Mouse (Mus musculus) kidney, postnatal 14 days (tissue): ENCODE measurements around the gene 1700020L24Rik.

ENCODE experiments used
- DNase-seq: peaks from one replicate; pipeline ENCODE4 v3.0.0; 2022; ENCODE audit warnings: mixed read lengths

1700020L24Rik gene

DNA sequence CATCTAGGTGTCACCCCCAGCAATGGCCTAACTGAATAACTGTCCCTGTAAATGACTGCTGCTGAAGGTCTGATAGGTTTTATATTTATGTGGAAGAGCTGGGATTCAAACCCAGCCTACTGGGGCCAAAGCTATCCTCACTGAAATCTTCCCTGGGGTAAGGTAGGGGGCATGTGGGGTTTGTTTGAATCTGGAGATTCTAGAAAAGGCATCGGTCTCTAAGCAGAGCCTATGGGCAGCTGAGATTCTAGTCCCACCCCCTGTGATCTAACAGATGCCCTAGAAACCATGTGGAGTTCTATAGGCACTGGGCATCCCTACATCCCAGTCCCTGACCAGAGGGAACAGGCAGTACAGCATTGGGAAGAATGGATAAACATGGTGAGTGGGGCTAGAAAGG is at the start of gene 1700020L24Rik:
TSS of gene 1700020L24Rik (plus strand) at position 301 of the 400 bp plus-strand sequence.
- no peak for DNase-seq

DNA sequence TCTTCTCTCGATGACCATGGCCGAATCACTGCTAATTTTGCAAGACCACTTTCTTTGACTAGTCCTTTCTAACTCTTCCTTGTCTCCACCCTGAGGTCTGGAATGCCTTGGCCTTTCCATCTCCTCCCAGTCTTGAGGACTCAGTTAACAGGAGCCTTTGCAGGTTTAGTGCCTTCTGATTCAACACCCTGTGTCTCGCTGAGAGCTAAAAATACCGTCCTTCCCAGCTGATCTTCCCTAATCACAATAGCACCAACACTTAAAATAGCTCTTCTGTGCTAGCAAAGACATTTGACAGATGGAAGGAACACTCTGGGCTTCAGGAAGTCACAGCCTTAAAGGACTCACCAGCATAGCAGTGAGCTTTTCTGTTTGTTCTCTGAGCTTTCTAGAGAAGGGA is 44.4 kb upstream of the 1700020L24Rik start:
- DNase-seq, result no peak

DNA sequence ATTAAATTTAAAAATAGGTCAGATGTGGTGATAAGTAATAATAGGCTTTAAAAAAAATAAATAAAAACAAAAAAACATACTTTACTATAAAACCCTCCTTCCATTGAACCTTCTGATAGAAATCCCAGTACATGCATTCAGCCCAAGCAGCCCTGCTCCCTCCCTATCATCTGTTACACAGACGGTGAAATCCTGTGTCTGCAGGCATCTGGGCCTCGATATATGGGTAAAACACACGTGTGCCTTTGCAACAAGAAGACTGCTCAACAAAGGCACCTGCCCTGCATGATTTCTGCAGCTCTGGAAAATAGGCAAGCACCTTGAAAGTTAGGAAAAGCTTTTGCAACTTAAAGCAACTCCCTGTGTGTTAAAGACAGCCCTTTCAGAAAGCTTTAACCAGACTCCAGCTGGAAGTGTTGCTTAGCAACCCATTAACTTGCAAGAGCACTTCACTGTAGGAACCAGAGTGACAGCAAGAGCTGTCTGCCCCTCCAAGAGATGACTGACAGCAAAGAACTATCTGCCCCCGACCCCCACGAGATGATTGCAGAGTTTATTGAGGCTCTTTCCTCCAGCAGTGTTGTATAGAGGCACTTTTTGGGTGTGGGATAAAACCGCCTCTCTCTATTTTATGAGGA is 42.6 kb upstream of the 1700020L24Rik start:
- DNase-seq, result no peak

DNA sequence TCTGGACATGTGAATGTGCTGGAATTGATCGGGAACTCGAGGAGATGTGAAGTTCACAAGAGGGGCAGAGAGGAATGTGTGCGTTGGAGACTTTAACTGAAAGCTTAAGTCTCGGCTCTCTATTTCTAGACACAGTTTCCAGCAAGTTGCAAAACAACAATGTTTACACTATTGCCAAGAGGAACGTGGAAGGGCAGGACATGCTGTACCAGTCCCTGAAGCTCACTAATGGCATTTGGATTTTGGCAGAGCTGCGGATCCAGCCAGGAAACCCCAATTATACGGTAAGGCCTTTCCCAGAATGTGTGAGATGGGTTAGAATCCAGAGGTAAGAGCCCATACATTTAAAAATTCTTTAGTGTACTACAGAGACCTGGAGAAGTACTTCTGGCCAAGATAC is 39.9 kb upstream of the 1700020L24Rik start:
- DNase-seq, result no peak

DNA sequence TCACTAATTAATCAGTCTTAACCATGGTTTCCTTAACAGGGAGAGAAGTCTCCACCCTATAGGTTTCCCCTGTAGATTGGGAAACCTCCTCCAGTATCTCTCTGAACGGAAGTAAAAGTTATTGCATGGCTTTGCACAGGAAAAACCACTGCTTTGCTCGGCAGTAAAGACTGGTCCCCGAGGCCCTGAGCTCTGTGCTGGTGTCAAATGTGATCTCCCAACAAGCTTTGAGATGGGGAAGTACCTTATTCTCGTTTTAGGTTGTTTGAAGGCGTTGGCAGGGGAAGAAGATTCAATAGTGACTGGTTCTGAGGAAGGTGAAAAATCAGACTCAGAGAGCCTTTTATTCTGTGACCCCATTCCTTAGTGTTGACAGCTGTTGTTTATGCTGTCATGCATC is 38.8 kb upstream of the 1700020L24Rik start:
- DNase-seq, result no peak

DNA sequence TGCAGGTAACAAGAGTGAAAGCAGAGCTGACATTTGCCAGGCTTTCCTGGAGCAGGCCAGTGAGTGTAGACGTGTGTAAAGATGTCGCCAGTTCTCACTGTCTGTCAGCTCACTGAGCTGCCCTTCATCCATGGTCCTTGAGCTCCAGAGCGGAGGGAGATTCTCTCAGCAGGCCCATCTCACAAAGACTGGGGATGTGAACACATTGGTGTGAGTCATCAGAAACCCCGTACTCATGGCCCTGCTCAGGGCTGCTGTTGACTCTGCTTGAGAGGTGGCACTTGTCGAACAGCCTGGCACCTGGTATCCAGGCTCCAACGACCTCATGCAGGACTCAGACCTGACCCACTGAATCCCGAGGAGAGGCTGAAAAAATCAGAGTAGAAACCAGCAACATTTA is 33.7 kb upstream of the 1700020L24Rik start:
- no peak for DNase-seq

DNA sequence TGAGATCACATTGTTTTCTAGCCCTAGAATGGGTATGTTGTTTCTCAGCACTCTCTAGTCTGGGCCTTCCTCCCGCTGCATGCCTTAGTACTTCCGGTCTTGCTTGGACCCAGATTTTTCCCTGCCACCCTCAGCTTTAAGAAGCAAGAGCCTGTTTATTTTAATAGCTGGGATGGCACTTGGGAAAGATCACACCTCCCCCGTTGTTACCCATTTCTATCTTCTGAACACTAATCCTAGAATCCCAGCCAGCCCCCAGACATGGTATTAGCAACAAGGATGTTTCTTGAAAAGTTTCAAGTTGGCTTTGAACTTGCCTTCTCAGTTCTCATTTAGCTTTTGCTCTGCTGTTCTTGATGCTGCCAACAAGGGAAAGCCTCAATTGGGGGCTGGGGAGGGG is 31.1 kb upstream of the 1700020L24Rik start:
- DNase-seq, result no peak

DNA sequence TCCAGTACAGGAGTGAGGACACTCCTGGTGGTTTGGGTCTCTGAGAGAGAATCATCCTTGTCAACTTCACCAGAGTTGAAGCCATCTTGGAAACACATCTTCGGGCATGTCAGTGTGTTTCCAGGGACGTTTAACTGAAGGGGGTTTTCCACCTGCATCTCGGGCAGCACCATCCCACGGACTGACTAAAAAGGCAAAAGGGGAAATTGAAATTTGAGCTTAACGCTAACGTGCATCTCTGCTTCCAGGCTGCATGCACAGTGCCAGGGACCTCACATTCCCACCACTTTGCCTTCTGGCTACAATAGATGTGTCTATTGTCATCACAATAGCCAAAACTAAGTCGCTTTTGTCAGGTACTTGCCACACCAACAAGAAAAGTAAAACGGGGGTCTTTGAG is 29.2 kb upstream of the 1700020L24Rik start:
- DNase-seq, result no peak

DNA sequence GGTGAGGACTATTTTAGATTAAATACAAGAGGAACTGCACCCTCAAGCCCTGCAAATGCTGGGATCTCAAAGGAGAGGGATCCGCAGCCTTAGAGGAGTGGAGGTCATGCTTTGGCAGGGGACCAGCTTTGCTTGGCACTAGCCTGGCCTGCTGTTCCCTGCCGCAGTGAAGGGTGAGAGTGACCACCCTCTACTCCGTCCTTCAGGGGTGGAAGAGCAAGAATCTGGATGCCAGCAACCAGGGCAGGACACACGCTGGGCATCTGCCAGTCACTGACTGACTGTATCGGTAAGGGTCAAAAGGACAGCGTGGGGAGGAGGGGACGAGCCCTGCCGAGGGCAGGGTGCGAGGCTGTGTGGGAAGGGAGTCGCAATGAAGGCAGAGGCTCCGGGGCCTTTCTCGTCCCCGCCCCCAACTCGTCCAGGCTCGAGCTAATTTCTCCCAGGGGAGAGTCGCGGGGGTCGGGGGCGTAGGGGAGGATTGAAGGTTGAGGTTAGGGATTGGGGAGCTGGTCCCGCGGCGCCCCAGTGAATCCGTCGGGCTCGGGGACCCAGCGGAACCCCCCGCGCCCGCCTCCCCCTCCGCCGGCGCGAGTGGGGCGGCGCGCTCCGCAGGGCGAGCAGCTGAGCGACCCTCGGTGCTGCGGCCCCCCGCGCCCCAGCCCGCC is 28.3 kb upstream of the 1700020L24Rik start, which contains the start of gene Rasl10b:
TSS of gene Rasl10b (plus strand) at position 51 of the 668 bp plus-strand sequence.
- DNase-seq, result peak; percentile 50

DNA sequence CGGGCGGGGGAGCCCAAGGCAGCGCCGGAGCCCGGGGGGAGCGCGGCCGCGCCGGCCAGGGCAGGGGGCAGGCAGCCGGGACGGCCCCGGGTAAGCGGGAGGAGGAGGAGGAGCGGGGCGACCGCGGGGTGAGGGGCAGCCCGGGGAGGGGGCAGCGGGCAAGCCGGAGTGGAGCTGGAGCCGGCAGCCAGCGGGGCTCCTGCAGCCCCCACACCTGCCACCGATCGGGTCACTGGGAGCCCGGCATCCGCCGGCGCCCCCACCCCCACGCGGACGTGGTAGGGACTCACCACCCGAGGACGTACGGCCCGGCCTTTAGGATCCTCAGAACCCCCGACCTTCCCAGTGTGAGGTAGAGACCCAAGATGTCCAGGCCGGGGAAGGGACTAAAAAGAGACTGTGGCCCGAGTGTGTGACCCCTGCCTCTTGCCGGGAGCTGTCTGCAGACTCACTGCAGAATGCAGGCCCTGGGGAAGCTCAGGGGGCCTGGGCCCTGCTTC is 27.6 kb upstream of the 1700020L24Rik start:
- DNase-seq, result peak; percentile 5

DNA sequence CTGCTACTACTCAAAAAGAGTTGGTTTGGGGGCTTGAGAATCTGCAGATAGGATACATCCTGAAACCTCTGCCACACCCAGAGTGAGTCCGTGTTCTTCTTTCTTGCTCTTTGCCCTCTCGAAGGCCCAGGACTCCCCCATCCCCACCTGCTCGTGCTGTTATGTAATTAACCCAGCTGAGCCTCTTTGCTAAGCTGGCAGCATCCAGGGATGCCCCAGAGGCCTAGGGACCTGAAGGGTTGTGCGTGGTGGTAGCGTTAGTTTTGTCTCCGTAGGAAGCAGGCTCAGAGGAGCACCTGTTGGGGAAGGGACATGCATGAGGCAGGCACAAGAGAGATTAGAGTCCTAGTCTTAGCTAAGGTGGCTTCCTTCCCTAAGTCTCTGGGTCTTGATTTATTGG is 27.0 kb upstream of the 1700020L24Rik start:
- DNase-seq, result no peak

DNA sequence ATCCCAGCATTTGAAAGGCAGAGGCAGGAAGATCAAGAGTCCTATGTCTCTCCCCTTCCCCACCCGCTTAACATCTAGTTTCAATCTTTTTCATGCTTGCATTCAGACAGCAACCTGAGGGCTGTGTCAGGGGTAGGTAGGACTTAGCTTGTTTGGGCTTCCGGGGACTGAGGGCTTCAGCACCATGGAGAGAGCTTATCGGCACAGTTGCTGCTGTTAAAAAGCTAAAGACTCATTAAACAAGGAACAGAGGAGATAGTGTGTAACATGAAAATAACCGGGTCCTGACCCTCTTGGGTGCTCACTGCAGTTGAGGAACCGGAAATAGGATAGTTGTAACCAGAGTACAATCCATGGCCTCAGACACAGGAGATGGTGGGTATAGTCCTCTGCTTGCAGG is 20.4 kb upstream of the 1700020L24Rik start:
- peak; percentile 77 for DNase-seq

DNA sequence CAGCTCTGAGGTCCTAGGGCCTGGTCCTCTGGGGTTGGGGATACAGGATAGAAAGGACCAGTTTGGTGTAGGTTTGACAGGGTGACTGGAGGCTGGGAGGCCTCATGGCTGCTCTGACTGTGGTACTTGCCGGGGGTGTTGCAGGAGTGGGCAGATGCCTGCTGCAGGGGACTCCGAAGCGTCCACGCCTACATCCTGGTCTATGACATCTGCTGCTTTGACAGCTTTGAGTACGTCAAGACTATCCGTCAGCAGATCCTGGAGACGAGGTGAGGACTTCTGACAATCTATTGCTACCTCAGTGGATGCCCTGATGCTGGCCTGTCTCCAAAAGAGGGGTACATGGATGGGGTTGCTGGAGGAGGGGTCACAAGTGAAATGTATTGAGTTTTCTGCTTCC is 19.8 kb upstream of the 1700020L24Rik start:
- no peak for DNase-seq

DNA sequence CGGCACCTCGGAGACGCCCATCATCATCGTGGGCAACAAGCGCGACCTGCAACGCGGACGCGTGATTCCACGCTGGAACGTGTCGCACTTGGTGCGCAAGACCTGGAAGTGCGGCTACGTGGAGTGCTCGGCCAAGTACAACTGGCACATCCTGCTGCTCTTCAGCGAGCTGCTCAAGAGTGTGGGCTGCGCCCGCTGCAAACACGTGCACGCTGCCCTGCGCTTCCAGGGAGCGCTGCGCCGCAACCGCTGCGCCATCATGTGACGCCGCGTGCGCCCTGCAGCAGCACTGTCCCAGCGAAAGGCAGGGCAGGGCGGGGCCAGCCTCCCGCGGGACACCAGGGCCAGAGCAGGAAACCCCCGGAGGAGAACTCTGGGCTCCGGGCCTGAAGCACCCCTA is 18.9 kb upstream of the 1700020L24Rik start:
- no peak for DNase-seq

DNA sequence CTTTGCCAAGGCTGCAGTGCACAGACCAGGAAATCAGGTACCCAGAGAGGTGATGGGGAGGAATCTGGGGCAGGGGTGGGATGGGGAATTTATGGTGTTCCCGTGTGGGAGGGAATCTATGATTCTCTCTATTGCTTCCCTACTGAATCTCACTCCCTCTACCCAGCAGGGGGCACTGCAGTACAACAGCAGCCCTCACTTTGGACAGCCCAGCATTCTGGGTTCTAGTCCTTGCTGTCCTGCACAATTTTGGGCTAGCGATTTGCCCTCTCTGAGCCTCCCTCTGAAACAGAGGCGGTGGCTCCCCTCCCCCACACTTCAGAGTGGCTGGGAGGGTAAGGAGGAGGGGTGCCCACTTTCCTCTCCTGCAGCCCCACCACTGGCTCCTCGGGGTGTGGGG is 17.1 kb upstream of the 1700020L24Rik start:
- DNase-seq, result no peak

DNA sequence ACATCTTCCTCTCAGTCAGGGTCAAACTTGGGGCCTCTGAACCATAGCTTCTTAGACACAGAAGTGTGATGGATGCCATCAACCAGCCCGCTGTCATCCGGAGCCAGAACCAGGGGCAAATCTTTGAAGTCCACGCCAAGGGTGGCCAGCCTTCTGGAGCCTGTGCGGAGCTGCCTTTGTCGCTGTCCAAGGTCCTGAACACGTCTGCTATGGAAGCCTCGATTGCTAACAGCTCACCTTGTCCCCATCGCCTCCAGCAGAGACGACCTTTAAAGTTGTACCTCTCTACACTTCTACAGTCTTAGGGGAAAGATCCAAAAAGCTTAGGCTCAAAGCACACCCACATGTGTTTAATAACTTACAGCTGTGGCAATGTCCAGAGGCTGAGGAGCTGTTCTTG is 16.2 kb upstream of the 1700020L24Rik start:
- peak; percentile 80 for DNase-seq

DNA sequence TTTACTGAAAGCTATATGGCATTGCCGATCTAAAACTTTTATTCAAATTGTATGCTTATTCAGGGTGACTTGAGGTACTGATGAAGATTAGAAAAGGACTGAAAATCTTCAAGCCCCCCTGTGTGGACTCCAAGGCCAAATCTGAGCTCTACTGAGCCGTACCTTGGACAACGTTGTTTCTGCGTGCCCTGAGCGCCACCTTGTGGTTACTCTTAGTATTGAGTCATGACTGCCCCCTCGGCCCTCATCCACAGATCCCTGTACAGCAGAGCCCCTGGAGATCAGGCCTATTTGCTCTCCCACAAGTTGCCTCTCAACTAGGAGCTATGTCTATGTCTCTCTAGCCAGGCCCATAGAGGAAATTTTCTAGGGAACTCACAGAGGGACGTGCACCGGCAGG is 12.8 kb upstream of the 1700020L24Rik start:
- peak; percentile 79 for DNase-seq

DNA sequence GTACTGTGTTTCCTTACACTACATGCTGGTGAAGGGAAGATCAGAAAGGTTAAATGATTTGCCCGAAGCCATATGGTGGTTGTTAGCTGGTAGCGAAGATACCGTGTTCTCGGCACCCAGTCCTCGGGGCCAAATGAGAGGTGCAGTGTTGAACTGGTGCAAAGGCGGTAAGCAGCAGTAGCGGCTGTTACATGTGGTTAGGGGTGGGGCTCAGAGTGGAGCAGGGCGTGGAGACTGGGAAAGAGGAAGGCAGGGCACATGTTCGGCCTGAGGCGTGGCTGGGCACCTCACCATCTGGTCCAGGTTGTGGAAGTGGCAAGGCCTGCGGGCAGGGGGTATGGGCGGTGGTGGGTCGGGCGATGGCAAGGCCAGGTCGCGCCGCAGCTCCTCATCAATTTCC is 10.5 kb upstream of the 1700020L24Rik start:
- no peak for DNase-seq

DNA sequence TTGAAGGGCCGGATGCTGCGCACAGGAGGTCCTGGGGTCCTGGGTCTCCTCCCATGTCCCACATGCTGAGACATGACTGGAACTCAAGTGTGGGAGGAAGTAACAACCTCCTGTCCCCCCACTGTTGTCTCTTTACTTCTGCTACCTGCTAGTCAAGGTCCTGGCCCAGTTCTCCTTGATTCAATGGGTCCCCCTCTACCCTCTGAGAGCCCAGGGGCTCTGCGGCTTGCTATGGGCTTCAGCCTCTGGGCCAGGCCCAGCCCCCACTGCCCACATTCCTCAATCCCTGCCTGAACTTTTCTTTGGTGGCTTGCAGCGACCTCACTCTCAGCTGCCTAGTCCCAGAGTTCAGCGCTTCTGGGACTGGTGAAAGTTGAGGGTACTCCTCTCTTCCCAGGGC is 8.1 kb upstream of the 1700020L24Rik start, which contains the start of gene Gas2l2:
TSS of gene Gas2l2 (minus strand) at position 101 of the 400 bp plus-strand sequence.
- no peak for DNase-seq

DNA sequence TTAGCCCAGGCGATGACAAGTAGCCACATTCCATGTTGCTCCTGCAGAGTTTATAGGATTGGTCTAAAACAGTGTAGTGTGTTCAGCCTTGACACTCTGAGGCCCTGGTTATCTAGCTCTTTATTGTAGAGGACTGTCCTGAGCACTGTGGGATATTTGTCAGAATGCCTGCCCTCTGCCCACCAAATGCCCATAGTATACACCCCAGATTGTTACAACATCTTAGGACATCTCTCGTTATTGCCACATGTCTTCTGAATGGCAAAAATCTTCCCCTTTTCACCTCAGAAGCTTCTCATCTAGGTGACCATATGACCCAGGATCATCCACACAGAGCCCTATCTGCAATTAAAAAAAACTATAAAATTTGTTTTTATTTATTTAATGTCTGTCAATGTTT is 4.9 kb upstream of the 1700020L24Rik start:
- no peak for DNase-seq

DNA sequence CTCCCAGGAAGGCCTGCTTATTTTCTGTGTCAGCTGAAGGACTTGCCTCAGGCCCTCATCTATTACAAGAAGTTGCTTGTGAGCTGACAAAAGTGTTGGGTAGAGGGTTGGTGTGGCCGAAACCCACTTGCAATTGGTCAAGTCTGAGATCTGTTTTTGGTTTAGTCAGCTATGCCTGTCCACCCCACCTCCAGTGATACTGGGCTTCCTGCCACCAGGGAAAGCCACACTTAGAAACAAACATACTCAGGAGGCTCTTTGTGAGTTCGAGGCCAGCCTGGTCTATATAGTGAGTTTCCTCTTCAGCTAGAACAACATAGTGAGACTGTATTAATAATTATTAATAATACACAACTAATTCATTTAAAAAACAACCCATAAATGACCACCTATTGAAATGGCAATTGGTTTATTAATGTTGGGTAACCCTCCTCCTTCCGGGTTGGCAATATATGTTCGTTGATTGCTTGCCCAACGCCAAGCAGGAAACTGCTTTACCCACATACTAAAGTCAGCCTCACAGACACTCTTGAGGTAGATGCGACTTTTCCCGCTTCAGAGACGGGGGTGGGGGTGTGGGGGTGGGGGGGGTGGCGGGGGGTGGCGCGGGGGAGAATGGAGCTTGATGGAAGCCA is 2.1 kb downstream of the 1700020L24Rik start:
- no peak for DNase-seq

DNA sequence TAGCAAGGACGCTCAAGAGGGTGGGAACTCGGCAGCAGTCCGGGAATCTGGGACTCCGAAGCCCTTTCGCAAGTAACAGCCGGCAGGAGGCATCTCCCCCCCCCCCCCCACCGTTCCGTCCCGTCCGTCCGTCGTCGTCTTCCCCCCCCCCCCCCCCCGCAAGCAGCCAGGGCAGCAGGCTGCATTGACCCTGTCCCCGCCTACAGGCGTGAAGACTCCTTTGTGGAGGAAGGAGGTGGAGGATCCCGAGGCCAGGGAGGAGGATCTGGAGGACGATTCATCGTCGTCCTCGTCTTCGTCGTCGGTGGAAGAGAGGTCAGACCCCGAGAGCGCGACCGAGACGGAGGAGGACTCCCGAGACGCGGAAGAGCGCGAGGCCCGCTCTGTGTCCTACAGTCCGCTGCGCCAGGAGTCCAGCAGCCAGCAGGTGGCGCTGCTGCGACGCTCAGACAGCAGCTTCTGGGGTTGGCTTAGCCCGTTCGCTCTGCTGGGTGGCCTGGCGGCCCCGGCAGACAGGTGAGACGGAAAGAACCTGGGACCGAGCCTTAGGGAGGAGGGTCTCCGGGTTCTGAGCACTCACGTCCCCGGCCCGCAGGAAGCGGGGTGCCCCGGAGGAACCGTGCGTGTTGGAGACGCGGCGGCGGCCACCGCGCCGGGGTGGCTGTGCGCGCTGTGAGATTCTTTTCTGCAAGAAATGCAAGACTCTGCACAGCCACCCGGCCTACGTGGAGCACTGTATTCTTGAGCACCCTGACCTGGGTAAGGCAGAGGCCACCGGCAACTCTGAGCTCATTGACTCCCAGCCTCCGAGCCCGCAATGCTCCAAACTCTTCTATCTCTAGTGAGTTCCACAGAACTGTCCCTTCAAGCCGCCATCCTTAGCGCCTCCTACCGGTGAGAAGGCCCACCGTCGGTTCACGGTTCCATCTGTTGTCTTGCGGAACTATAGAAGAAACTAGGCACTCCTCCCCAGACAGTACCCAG is 2.9 kb downstream of the 1700020L24Rik start:
- peak; percentile 91 for DNase-seq

DNA sequence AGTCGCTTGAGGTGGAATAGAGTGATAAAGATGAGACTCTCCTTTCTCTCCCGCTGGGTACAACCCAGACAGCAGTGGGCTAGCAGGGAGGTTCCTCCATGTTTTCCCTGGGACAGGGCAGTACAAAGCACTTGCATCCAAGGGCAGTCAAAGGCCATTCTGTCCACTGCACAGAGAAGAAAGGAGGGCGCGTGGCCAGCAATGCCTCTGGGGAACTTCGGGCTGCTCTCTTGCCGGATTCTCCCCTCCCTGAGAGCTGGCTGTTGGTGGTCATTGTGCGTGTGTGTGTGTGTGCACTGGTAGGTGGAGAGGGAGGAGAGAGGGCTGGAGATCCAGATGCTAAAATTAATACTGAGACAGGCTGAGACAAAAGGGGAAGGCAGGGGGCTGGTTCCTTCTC is 3.8 kb downstream of the 1700020L24Rik start:
- DNase-seq, result peak; percentile 56
